Mouse (Mus musculus) activated CD4-positive, CD25-positive, alpha-beta regulatory T cell, adult 9 weeks (primary cell): ENCODE measurements around the gene Gcdh. TPM values are rescaled to one million over a fixed set of nuclear protein-coding genes. Genes with fewer than 3 reads are reported as not detected.

Experiments used
- polyA plus RNA-seq: library from polyadenylated mRNA; unstranded; fragments of 100-300 nt; shearing (Covaris generic); gene quantifications from one replicate; pipeline ENCODE4 v1.2.1, GENCODE M21; 2017

The Gcdh gene
- 39.4 TPM for polyA plus RNA-seq

GRCm38 (mm10) chr8:84893709-84894134, at the start of gene Gcdh:
Gene Gcdh, minus strand, starts transcription at chr8:84893921.

GRCm38 (mm10) chr8:84936962-84937546, 43.3 kb upstream of the Gcdh start, which contains the start of gene Mast1:
Gene Mast1, minus strand, starts transcription at chr8:84937359.

GRCm38 (mm10) chr8:84908421-84909161, 14.9 kb upstream of the Gcdh start, which contains the start of gene Dnase2a:
Gene Dnase2a, plus strand, starts transcription at chr8:84908560.

GRCm38 (mm10) chr8:84901752-84902151, 8.0 kb upstream of the Gcdh start, which contains the start of gene Klf1:
Gene Klf1, plus strand, starts transcription at chr8:84901928.

GRCm38 (mm10) chr8:84871376-84872308, 22.1 kb downstream of the Gcdh start, which contains the start of gene Syce2:
Gene Syce2, plus strand, starts transcription at chr8:84872111.

GRCm38 (mm10) chr8:84856864-84857441, 36.8 kb downstream of the Gcdh start, which contains the start of gene Farsa:
Gene Farsa, plus strand, starts transcription at chr8:84856989.

GRCm38 (mm10) chr8:84846722-84847572, 46.8 kb downstream of the Gcdh start, which contains the start of gene Calr:
Gene Calr, minus strand, starts transcription at chr8:84846934.

GRCm38 (mm10) chr8:84840248-84840999, 53.3 kb downstream of the Gcdh start, which contains the start of gene Rad23a:
Gene Rad23a, minus strand, starts transcription at chr8:84840665.

Other genes starting within 250 kb of the Gcdh start
- 142 TPM for gene Ier2, start 231.1 kb downstream of the Gcdh start, polyA plus RNA-seq
- 62.5 TPM for gene Trmt1, start 207.6 kb downstream of the Gcdh start, polyA plus RNA-seq
- 4.2 TPM for gene Nacc1, start 206.1 kb downstream of the Gcdh start, polyA plus RNA-seq
- gene Lyl1, start 192.5 kb downstream of the Gcdh start, polyA plus RNA-seq = 0.60 TPM
- 23.0 TPM for gene G430095P16Rik, start 170.9 kb downstream of the Gcdh start, polyA plus RNA-seq
- 3.0 TPM for gene Nfix, start 93.6 kb downstream of the Gcdh start, polyA plus RNA-seq
- gene Dand5, start 71.1 kb downstream of the Gcdh start, polyA plus RNA-seq = 6.8 TPM
- 27.8 TPM for gene Gadd45gip1, start 62.4 kb downstream of the Gcdh start, polyA plus RNA-seq
- gene Rad23a, start 53.3 kb downstream of the Gcdh start, polyA plus RNA-seq = 189 TPM
- 587 TPM for gene Calr, start 47.0 kb downstream of the Gcdh start, polyA plus RNA-seq
- 97.7 TPM for gene Farsa, start 36.9 kb downstream of the Gcdh start, polyA plus RNA-seq
- 7.7 TPM for gene Syce2, start 21.8 kb downstream of the Gcdh start, polyA plus RNA-seq
- 1.1 TPM for gene Klf1, start 8.0 kb upstream of the Gcdh start, polyA plus RNA-seq
- gene Dnase2a, start 14.6 kb upstream of the Gcdh start, polyA plus RNA-seq = 18.9 TPM
- 1.1 TPM for gene Mast1, start 43.4 kb upstream of the Gcdh start, polyA plus RNA-seq
- 0.31 TPM for gene Rtbdn, start 53.1 kb upstream of the Gcdh start, polyA plus RNA-seq
- gene Gm49661, start 75.5 kb upstream of the Gcdh start, polyA plus RNA-seq = not detected
- gene Prdx2, start 75.7 kb upstream of the Gcdh start, polyA plus RNA-seq = 266 TPM
- 105 TPM for gene Rnaseh2a, start 75.8 kb upstream of the Gcdh start, polyA plus RNA-seq
- gene Junb, start 84.8 kb upstream of the Gcdh start, polyA plus RNA-seq = 481 TPM
- gene Hook2, start 96.7 kb upstream of the Gcdh start, polyA plus RNA-seq = 7.8 TPM
- gene Best2, start 120.6 kb upstream of the Gcdh start, polyA plus RNA-seq = not detected
- gene Asna1, start 131.4 kb upstream of the Gcdh start, polyA plus RNA-seq = 53.5 TPM
- gene Trir, start 132.9 kb upstream of the Gcdh start, polyA plus RNA-seq = 200 TPM
- gene Tnpo2, start 143.0 kb upstream of the Gcdh start, polyA plus RNA-seq = 45.8 TPM
- gene Fbxw9, start 166.1 kb upstream of the Gcdh start, polyA plus RNA-seq = 8.0 TPM
- 1.9 TPM for gene Gm5741, start 174.1 kb upstream of the Gcdh start, polyA plus RNA-seq
- gene Dhps, start 177.8 kb upstream of the Gcdh start, polyA plus RNA-seq = 78.8 TPM
- 185 TPM for gene Wdr83os, start 186.8 kb upstream of the Gcdh start, polyA plus RNA-seq
- gene Wdr83, start 187.4 kb upstream of the Gcdh start, polyA plus RNA-seq = 41.4 TPM
- 184 TPM for gene Man2b1, start 189.3 kb upstream of the Gcdh start, polyA plus RNA-seq
- not detected for gene Zfp791, start 229.2 kb upstream of the Gcdh start, polyA plus RNA-seq